Mouse (Mus musculus): ENCODE measurements around the gene Hist1h1a.
"Not testable (repeated sequence)": the region's sequence is repeated elsewhere in the genome, so short reads cannot be mapped to it uniquely, and the experiment has no call there.

Hist1h1a gene

DNA sequence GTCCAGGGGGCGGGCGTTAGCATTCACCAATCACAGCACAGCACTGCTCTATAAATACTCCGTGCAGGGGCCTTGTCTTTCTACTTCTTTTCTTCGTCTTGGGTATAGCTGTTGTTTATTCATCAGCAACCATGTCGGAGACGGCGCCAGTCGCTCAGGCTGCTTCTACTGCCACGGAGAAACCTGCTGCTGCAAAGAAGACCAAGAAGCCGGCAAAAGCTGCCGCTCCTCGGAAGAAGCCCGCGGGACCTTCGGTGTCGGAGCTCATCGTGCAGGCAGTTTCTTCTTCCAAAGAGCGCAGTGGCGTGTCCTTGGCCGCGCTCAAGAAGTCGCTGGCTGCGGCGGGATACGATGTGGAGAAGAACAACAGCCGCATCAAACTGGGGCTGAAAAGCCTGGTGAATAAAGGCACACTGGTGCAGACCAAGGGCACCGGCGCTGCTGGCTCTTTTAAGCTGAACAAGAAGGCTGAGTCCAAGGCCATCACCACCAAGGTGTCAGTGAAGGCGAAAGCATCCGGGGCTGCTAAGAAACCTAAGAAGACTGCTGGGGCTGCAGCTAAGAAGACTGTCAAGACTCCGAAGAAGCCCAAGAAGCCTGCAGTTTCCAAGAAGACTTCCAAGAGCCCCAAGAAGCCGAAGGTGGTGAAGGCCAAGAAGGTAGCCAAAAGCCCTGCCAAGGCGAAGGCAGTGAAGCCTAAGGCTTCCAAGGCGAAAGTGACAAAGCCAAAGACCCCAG lies at the start of gene Hist1h1a:
Gene Hist1h1a, plus strand, starts transcription at position 81 of the 738 bp plus-strand sequence.
- DNase-seq (ENCODE audit: low read depth, low spot score), result peak; percentile 86

DNA sequence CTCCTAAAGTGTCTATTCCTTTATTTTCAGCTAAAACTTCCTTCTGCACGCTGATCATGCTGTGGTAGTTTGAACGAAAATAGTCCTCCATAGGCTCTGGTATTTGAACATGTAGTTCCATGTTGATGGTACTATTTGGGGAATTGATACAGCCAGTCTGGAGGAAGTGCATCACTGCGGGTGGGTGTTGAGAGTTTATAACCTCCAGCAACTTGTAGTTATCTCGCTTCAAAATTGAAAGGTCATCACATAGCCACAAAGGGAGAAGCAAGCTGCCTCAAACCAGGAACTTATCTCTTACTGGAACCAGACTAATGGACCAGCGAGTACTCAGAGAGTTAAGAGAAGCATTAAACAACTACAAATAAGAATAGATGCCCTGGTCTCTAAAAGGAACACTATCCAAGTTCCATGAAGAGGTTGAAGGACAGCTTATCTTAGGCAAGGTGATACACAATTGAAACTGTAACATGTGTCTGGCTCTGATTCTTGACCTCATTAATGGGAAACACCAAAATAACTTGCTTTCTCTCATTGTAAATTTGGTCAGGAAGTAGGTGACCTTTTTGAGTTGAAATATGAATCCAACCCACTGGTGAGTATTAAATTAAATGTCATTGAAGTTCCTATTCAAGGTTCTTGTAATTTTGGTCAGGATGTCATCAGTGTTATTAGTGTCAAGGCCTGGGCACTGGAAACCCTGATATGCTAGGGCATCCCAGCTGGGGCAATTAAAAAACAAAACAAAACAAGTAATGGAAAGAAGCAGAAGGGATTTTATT lies 47.0 kb upstream of the Hist1h1a start:
- no peak for DNase-seq (ENCODE audit: low read depth, low spot score)

DNA sequence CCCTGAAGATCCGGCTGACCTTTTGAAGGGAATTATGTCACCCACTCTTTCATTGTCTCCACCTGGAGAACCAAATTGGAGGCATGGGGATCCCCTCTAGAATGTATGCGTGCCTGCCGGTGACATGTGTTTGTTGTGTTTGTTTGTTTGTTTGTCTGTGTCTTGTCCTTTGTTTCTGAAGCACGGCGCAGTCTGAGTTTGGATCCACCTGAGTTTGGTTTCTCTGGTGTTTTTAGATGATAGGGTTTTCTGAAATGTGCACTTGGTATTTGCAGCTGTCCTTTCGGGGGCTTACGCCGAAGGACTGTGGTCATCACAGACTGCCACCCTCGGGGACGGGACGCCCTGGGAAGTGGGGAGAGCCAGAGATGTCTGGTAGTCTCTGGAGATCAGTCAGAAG lies 46.3 kb upstream of the Hist1h1a start:
- DNase-seq (ENCODE audit: low read depth, low spot score), result no peak

DNA sequence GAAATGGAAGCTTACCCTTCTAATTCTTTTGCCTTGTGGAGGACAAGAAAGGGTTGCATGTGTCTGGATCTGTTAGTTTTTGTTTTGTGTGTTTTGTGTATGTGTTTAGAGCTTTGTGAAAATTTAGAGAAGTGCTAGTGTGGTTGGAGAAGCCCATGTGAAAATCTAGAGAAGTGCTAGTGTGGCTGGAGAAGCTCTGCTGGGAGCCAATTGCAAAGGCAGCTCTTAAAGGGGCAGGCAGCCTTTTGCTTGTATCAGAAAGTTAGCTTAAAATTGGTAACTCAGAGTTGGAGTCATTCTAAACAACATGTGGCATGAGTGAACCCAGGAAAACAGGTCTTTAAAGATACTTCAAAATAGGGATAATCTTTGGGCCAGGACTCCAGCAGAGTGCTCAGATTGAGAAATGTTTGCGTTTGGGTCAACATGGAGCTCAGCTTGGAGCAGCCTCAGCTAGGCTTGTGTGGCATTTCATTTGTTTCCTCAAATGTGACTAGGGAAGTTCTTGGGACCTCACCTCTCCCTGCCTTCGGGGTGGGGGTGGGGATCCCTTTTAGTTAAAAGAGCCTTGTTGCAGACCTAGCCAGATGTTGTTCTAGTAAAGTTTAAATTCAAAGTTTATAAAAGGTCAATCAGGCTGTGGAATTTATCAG lies 45.7 kb upstream of the Hist1h1a start:
- DNase-seq (ENCODE audit: low read depth, low spot score), result not testable (repeated sequence)

DNA sequence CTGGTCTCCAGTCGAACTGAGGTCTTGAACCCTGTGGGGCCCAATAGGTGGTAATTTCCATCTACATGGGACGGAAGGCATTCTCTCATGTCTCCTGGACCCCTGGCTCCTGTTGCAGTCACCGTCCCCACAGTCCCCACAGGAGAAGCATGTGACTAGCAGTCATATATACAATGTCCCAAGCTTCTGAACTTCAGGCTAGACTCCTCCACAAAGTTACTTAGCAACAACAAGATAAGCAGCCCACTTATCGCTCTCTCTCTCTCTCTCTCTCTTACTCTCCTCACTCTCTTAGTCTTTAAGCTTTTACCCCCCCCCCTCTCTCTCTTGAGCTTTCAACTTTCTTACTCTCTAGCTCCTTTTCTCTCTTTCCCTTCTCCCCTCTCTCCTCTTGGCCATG lies 39.2 kb upstream of the Hist1h1a start:
- DNase-seq (ENCODE audit: low read depth, low spot score), result no peak

DNA sequence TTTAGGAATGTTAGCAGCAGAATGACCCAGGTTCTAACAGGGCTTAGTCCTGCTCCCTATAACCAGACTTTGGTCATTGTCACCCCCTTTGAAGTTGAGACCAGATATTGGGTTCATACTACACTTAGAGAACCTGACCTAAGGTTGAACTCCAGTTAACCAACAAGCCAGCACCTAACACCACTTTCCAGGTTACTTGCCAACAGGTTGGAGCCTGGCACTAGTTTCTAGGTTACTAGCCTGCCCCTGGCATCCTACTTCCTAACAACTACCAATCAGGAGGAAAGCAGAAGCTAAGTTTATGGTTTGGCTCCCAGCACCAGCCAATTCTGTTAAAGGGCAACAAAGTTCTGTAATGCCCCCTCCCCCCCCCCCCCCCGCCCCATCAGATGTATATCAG lies 38.3 kb upstream of the Hist1h1a start:
- DNase-seq (ENCODE audit: low read depth, low spot score), result no peak

DNA sequence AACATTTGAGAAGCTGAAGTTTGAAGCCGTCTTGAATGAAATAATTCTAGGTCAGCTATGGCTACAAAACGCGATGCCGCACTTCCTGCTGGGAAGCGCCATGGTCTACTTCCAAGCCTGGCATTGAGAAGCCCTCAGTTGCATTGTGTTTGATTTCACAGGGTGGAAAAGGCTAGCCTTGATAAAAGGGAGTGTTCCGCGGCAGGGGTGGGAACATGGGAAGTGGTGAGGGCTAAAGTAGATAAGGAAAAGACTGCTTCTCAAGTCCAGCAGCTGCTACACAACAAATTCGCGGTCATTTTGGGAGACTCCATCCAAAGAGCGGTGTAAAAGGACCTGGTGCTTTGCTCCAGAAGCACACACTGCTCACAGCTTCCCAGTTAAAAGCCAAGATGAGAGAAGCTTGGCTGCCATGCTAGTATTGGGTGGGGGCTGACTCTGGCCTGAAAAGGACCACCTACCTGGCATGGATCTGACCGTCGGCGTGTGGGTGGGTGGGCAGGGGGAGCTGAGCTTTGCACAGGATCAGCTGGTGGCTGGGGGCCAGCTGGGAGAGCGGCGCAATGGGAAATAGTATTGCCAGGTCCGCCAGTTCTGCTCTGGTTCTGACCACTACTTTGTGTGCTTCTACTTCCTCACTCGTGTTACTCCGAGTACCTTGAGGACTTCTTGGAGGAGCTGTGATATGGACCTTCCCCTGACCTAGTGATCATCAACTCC lies 34.8 kb upstream of the Hist1h1a start:
- DNase-seq (ENCODE audit: low read depth, low spot score), result no peak

DNA sequence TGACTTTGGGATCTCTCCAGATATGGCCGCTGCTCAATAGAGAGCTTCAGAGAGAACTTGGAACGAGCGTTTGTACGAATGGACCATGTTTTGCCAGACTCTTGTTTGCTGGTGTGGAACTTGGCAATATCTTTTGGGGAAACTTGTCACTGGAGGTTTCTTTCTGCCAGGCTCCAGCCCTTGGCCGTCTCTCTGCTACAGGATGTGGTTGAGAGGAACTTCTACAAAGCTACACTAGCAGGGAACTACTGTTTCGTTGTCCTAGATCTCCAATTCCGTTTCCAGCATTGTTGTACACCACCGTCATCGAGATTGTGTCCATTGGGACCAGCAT lies 34.3 kb upstream of the Hist1h1a start:
- no peak for DNase-seq (ENCODE audit: low read depth, low spot score)

DNA sequence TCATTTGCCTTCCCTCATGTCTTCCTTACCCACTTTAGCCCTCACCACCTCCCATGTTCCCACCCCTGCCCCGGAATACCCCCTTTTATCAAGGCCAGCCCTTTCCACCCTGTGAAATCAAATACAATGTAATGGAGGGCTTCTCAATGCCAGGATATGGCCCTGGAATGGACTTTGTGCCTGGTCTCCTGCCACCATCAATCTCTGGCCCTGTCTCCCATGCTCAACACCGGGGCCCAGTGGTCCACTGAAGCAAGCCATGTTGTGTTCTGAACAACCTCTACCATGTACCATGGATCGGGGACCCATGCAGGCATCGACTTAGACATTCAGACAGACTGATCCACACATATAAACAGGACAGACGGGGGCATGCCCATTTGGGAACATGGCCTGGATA lies 33.8 kb upstream of the Hist1h1a start:
- no peak for DNase-seq (ENCODE audit: low read depth, low spot score)

DNA sequence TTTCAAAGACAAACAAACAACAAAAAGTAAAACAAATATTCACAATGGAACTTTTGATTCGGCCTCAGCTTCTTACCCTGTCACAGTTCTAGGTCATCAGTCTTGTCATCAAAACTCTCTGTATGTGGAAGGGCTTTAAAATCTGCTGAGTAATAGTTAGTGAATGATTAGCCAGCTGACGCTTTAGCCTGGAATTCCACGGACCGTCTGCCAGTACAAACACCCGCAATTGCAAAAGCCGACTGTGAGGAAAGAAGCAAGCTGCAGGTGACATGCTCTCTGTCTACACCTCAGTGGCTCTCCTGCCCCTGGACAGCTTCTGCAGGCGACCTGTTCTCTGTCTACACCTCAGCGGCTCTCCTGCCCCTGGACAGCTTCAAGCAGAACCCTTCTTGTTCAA lies 33.0 kb upstream of the Hist1h1a start:
- no peak for DNase-seq (ENCODE audit: low read depth, low spot score)

DNA sequence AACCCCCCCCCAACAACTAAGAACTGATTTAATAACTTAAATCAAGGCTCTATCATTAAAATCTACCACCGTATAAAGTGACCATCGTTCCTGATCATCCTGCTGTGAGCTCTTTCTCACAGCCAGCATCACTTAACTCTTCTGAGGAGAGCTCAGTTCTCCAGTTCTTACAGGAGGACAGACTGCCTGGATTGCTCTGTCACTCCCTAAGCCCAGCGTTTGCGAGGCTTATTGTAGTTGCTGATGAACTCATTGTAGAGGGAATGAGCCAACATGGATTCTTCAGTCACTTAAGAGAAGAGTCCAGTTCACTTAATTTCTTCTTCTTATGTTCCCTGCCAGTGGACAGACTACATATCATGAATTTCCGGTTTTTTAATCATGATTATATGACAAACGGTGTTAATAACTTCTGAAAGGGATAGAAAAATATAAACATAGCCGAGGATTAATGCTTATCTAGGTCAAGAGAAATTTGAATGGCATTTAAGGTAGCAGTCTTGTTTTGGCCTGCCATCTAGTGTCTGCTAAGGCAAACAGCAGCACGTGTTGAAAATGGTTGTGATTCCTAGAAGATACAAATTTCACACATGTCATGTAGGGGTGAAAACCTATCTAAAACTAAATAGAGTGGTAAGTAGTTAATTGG lies 31.2 kb upstream of the Hist1h1a start:
- no peak for DNase-seq (ENCODE audit: low read depth, low spot score)

DNA sequence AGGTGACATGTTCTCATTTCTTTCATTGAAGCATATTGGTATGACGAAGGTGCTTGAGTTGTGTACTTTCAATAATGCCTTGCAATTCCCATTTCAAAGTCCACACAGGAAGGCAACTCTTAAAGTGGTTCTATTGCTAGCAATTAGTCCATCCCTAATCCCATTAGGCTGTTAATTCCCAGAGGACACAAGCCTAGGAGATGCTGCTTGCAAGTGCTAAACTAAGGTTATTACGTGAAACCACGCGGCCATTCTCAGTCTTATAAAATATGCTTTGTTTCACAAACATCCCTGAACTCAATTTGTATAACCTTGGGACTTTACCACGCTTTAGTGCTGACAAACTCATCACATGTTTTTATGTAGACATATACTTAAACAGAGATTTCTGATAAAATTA lies 26.4 kb upstream of the Hist1h1a start:
- no peak for DNase-seq (ENCODE audit: low read depth, low spot score)

DNA sequence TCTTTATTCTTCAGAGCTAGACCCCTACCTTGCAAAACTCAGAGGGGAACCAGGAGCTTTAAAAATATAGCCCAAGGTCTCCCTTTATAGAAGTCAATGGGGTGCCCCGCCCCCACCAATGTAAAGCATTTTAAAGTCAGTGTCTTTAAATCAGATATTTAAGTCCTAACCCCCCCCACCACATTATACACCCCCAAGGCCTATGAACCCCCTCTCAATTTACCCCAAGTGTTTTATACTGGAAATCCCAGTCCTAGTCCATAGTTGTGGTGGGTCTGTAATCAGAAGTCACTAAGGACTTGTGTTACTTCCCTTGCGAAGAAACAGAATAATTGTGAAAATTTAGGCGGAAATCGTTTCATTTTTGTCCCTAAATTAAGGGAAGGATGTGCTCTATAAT lies 25.4 kb upstream of the Hist1h1a start:
- DNase-seq (ENCODE audit: low read depth, low spot score), result no peak

DNA sequence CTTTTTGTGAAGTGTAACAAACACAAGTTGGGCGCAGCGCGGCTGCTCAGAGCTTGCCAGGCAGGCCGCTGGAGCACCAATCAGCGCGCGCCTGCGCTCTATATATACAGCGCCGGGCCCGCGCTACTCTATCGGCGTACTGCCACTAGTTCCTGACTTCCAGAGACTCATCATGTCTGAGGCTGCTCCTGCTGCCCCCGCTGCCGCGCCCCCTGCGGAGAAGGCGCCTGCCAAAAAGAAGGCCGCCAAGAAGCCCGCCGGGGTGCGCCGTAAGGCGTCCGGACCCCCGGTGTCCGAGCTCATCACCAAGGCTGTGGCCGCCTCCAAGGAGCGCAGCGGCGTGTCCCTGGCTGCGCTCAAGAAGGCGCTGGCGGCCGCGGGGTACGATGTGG lies 24.8 kb upstream of the Hist1h1a start, which contains the start of gene Hist1h1c:
Gene Hist1h1c, plus strand, starts transcription at position 132 of the 392 bp plus-strand sequence.
- DNase-seq (ENCODE audit: low read depth, low spot score), result peak; percentile 77

DNA sequence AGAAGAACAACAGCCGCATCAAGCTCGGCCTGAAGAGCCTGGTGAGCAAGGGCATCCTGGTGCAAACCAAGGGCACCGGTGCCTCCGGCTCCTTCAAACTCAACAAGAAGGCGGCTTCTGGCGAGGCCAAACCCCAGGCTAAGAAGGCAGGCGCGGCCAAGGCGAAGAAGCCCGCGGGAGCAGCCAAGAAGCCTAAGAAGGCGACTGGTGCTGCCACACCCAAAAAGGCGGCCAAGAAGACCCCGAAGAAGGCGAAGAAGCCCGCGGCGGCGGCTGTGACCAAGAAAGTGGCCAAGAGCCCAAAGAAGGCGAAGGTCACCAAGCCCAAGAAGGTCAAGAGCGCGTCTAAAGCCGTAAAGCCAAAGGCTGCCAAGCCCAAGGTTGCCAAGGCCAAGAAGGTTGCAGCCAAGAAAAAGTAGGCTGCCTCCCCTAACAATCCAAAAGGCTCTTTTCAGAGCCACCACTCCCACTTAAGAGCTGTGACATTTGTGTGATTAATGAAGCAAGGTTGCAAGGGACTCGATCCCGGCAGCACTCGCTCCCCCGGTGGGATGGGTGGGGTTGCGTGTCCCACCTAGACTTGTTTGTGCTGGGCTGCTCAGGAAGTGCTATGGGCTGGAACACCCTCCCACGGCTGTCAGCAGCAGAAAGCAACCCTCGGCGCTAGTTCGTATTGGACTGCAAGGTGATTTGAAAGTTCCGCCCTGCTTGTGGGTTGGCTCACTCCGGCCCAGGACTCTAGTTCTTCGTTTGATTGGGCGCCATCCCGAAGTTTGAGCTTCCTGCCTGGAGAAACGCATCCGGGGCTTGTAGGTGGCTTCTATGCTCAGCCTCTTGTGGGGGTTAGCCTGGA lies 24.2 kb upstream of the Hist1h1a start:
- peak; percentile 98 for DNase-seq (ENCODE audit: low read depth, low spot score)

DNA sequence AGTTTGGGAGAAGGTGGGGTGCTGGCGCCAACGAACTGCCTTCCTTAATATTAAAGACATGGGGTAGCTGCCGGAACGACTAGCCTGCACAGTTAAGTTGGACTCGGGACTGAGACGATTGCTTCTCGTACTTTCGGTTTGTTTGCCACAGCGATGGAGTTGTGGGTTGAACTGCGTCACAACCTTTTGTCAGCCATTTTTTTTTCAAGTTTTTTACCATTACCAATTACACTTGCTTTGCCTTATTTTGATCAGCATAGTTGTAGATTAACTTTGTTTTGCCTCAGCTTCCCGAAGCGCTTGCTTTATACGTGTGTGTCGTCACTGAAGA lies 23.6 kb upstream of the Hist1h1a start:
- DNase-seq (ENCODE audit: low read depth, low spot score), result no peak

DNA sequence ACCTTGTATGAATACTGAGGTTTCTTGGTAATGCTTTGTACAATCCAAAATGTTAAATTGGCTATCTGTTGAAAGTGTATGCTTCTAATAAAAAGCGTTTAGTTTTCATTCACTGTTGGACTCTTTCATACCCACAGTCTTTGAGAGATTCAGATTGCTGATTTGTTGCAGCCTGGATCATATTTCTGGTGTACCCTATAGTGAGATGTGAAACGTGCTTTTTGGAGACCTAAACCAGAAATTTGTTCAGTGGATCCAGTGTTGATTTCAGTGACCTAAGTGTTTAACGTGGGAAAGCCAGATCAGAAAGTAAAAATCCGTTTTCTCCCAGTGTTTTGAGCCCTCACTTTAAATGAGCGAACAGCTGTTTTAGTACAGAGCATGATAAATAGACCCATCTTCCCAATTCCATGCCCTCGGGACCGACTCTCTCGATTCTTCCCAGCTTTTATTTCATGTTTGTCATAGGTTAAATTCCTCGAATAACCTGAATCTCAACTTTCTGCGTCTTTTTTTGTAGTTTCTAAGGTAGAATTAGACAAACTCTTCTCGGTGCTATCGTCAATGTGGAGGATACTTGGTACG lies 23.1 kb upstream of the Hist1h1a start:
- no peak for DNase-seq (ENCODE audit: low read depth, low spot score)

DNA sequence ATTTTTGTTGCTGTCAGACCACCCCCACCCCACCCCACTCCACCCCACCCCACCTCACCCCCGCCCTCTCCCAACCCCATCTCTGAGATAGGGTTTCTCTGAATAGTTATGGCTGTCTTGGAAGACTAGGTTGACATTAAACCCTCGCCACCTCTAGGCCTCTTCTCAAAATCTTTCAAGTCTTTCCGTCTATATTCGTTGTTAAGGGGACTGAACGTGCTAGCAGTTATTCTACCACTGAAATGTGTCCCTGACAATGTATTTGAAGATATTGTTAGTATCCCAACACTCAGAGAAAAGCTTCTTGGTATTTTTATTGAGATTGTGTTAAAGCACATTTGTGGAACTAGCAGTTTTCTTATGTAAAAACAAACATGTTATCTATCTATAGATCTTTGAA lies 22.6 kb upstream of the Hist1h1a start:
- no peak for DNase-seq (ENCODE audit: low read depth, low spot score)

DNA sequence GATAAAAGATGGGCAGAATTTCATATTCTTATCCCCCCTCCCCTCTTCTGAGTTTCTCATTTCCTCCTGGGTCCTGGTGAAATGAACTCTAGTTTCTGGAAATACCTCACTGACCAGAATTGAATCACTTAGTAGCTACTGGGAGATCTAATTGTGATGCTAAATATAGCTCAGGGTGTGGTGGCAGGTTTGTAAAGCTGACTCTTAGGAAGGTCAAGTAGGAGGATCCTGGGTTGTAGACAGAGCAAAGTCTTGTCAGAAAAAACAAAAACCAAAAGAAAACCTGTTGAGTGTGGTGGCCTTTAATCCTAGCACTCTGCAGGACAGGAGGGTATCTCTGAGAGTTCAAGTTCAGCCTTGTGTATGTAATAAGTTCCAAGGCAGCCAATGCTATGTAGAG lies 21.5 kb upstream of the Hist1h1a start:
- no peak for DNase-seq (ENCODE audit: low read depth, low spot score)

DNA sequence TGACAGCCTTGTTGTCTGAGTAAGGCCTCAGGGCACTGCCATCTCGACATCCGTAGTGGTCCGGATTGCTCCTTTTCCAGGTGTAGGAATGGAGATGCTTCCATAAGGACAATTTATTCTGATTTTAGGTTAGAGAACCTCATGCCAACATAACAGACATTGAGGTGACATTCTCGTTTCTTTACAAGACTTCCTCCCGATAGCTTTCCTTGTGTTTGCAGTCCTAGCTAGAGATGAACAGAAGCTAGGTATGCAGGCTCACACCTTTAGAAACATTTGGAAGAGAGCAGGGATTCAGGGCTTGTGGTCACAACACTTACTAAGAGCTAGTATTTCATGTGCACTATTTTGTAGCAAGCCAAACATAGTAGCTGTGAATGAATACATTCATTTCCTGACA lies 20.3 kb upstream of the Hist1h1a start:
- no peak for DNase-seq (ENCODE audit: low read depth, low spot score)

Measured in telencephalon, adult 2 months (tissue).